Mouse (Mus musculus) limb, embryonic 10.5 days (tissue): ENCODE results near the gene Spns2. TPM values are rescaled to one million over a fixed set of nuclear protein-coding genes. Genes with fewer than 3 reads are reported as not detected.

Source experiments
- DNase-seq: peaks from one replicate; pipeline ENCODE4 v3.0.0-alpha.2; 2017; ENCODE audit warnings: low spot score
- H3K27ac ChIP-seq: fragments of 300-500 bp; sonication (generic); 2 replicates; pipeline ENCODE4 v1.5.1; 2016; ENCODE audit warnings: mild to moderate bottlenecking
- H3K27me3 ChIP-seq: fragments of 300-500 bp; sonication (generic); 2 replicates; pipeline ENCODE4 v1.6.1; 2016; ENCODE audit warnings: low read depth, mild to moderate bottlenecking; ENCODE audit not compliant: poor library complexity, severe bottlenecking
- H3K36me3 ChIP-seq: fragments of 300-500 bp; sonication (generic); 2 replicates; pipeline ENCODE4 v1.6.1; 2016; ENCODE audit warnings: mild to moderate bottlenecking, moderate library complexity
- H3K4me1 ChIP-seq: fragments of 300-500 bp; sonication (generic); 2 replicates; pipeline ENCODE4 v1.6.1; 2016
- H3K4me3 ChIP-seq: fragments of 300-500 bp; sonication (generic); 2 replicates; pipeline ENCODE4 v1.5.1; 2016; ENCODE audit warnings: mild to moderate bottlenecking, moderate library complexity
- H3K9me3 ChIP-seq: fragments of 300-500 bp; sonication (generic); replicated peaks from 2 replicates; pipeline ENCODE4 v1.6.1; 2016; ENCODE audit warnings: mild to moderate bottlenecking
- WGBS: fragments of 180-500 bp; shearing (Covaris S2); methylation state at CpG from one replicate; pipeline ENCODE4 v1.1.7; 2016; 5-methylcytosine and 5-hydroxymethylcytosine counted together
- polyA plus RNA-seq: library from polyadenylated mRNA; unstranded; fragments of >200 nt; fragmentation: Nextera tagmentation; extraction: Ambion mirVana; gene quantifications from 2 replicates; pipeline ENCODE4 v1.2.1, GENCODE M21; 2016

Gene Spns2
- polyA plus RNA-seq, 1 experiment from 2014 or later = 3.0 TPM

DNA sequence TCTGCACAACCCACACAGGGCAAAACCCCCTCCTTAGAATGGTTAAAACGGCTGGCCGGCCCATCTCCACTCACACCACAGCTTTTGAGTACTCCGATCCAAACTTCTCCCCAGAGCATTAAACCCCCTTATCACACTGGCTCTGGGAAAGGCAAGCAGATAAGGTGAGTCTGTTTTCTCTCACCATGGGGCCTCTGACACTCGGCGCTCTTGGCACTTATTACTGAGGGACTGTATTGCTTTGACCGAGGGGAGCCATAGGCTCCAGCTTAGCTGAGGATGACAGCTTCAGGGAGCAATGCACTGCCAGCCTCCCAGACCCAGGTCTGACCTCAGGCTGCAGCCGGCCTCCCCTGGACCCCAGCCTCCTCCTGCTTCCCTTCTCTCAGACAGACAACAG is 82.1 kb downstream of the Spns2 start:
- WGBS = 7% methylated on average over 7 of the region's 7 CpGs
- Histone ChIP-seq H3K27ac (no peak overlapping the region), H3K4me3 (no peak overlapping the region), H3K9me3 (no peaks in the 10 kb centered on the region), H3K36me3 (no peaks in the 10 kb centered on the region), H3K27me3 (peaks cover 61% of the 10 kb centered on the region), H3K4me1 (peaks cover 55% of the 10 kb centered on the region)
- DNase-seq = no peak

DNA sequence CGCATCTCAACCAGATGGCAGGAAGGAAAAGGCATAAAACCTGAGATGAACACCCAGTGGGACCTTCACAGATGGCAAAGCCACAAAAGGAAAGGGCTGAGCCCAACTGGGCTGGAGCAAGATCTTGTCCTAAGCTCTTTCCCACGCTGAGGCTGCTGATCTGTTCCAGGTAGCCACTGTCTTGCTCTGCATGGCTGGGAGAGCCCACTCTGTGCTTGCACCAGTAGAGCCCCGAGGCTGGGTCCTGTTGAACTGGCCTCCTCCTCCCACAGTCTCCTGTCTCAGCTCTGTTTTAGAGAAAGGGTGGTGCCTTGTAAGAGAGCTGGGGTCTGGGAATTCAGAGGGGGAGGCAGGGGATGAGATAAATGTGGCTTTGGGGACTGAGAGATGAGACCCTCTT is 82.6 kb downstream of the Spns2 start:
- no peak for DNase-seq
- Histone ChIP-seq H3K9me3 (no peaks in the 10 kb centered on the region), H3K36me3 (no peaks in the 10 kb centered on the region), H3K4me3 (no peak overlapping the region), H3K27me3 (peaks cover 56% of the 10 kb centered on the region), H3K27ac (no peak overlapping the region), H3K4me1 (peaks cover 55% of the 10 kb centered on the region)
- 26% methylated on average over 3 of the region's 3 CpGs for WGBS

DNA sequence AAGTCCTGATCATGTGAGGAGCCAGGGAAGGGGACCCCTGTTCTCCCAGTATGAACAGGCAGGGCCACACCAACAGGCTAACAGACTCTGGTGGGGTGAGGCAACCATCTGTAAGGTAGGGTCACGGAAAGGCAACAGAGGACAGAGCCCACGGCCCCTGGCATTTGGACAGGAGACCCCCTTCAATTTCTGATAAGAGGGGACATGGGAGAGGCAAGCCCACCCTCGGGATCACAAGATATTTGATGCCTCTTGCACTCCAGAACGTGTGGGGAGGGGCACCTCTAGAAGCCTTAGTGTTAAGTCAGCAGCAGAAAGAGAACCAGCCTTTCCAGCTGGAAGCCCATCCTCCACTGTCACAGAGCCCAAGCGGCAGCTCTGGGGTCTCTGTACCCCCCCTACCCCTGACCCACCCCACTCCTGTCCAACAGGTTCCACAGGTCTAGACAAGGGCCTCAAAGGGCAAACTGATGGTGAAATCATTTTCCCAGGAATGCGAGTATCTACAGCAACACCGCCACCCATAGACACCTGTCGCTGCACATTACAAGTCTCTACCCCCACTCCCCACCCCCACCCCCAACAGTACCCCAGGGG is 83.5 kb downstream of the Spns2 start:
- H3K4me1 ChIP-seq = peaks cover 52% of the 10 kb centered on the region
- H3K9me3 ChIP-seq = no peaks in the 10 kb centered on the region
- peaks cover 50% of the 10 kb centered on the region for H3K27me3 ChIP-seq
- no peak for DNase-seq
- 50% methylated on average over 8 of the region's 8 CpGs for WGBS
- H3K4me3 ChIP-seq = no peak overlapping the region
- H3K36me3 ChIP-seq = no peaks in the 10 kb centered on the region
- no peak overlapping the region for H3K27ac ChIP-seq

GRCm38 (mm10) chr11:72405532-72405931 is 84.2 kb downstream of the Spns2 start:
- Histone ChIP-seq H3K9me3 (no peaks in the 10 kb centered on the region), H3K27me3 (peaks cover 44% of the 10 kb centered on the region), H3K4me1 (peaks cover 52% of the 10 kb centered on the region), H3K27ac (no peak overlapping the region), H3K4me3 (no peak overlapping the region), H3K36me3 (peaks cover 3% of the 10 kb centered on the region; the same call in 1 of the 2 replicates)
- WGBS = 63% methylated on average over 4 of the region's 4 CpGs
- no peak for DNase-seq

DNA sequence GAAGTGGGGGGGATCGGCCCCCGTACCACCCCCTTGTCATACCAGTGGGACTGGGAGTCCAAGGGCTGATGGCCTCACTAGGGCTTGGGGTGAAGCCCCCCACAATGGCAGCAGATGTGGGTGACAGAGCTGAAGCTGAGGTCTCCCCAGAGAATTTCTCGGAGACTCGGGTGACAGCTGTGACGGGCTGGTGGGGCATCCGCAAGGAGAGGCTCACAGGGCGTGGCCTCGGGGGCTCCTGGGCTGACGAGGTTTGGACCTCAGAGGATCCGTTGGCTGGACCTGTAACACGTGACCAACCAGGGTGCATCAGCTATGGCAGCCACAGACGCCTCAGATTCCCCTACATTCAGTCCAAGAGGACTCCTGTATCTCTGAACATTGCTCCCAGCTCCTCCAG is 86.7 kb downstream of the Spns2 start:
- 91% methylated on average over 12 of the region's 12 CpGs for WGBS
- H3K36me3 ChIP-seq = peaks cover 6% of the 10 kb centered on the region; the same call in 1 of the 2 replicates
- H3K27ac ChIP-seq = no peak overlapping the region

GRCm38 (mm10) chr11:72402017-72402416 is 87.7 kb downstream of the Spns2 start:
- no peaks in the 10 kb centered on the region for H3K9me3 ChIP-seq
- H3K27ac ChIP-seq = no peak overlapping the region
- 82% methylated on average over 5 of the region's 5 CpGs for WGBS
- no peak for DNase-seq
- peaks cover 6% of the 10 kb centered on the region; the same call in 1 of the 2 replicates for H3K36me3 ChIP-seq
- no peak overlapping the region for H3K4me3 ChIP-seq
- peaks cover 29% of the 10 kb centered on the region for H3K4me1 ChIP-seq
- H3K27me3 ChIP-seq = peaks cover 9% of the 10 kb centered on the region; the same call in 1 of the 2 replicates

More for the DNA sequence above, 86.7 kb downstream of the Spns2 start:
- Histone ChIP-seq H3K4me3 (no peak overlapping the region), H3K9me3 (no peaks in the 10 kb centered on the region), H3K4me1 (peaks cover 33% of the 10 kb centered on the region), H3K27me3 (peaks cover 18% of the 10 kb centered on the region; the same call in 1 of the 2 replicates)
- DNase-seq = no peak

Other genes with a start within 250 kb of the Spns2 start
- 0.10 and 0.20 TPM in 2 replicates for gene Slc13a5, start 222.7 kb downstream of the Spns2 start, polyA plus RNA-seq
- gene Xaf1, start 188.3 kb downstream of the Spns2 start, polyA plus RNA-seq = 2.5 and 4.1 TPM in 2 replicates
- gene Fbxo39, start 175.5 kb downstream of the Spns2 start, polyA plus RNA-seq = not detected in 2 replicates
- 5.0 and 5.4 TPM in 2 replicates for gene Tekt1, start 127.5 kb downstream of the Spns2 start, polyA plus RNA-seq
- 11.7 and 14.2 TPM in 2 replicates for gene Smtnl2, start 78.2 kb downstream of the Spns2 start, polyA plus RNA-seq
- gene Ggt6, start 54.4 kb downstream of the Spns2 start, polyA plus RNA-seq = 0.08 TPM in 1 of 2 replicates, not detected in the other
- gene Mybbp1a, start 48.5 kb downstream of the Spns2 start, polyA plus RNA-seq = 234 and 274 TPM in 2 replicates
- gene Spns3, start 60.6 kb upstream of the Spns2 start, polyA plus RNA-seq = 0.15 TPM in 1 of 2 replicates, not detected in the other
- gene Ube2g1, start 117.4 kb upstream of the Spns2 start, polyA plus RNA-seq = 76.9 and 85.6 TPM in 2 replicates
- 20.7 and 25.4 TPM in 2 replicates for gene Ankfy1, start 200.1 kb upstream of the Spns2 start, polyA plus RNA-seq